Mouse (Mus musculus) liver, embryonic 14.5 days (tissue): ENCODE results near the gene Zcchc17. TPM values are rescaled to one million over a fixed set of nuclear protein-coding genes. Genes with fewer than 3 reads are reported as not detected.

Source experiments
- ATAC-seq: fragments of 200-750 bp; cut with Nextera tagmentation; 2 replicates; pipeline ENCODE4 v1.8.0; 2017; ENCODE audit warnings: moderate number of reproducible peaks, mild to moderate bottlenecking, moderate library complexity; ENCODE audit not compliant: insufficient read depth
- DNase-seq, 3 experiments: peaks; one replicate each; pipeline ENCODE4 v3.0.0-alpha.2; 2012 to 2013; ENCODE audit warnings: low read depth in 3 of 3, low spot score in 3 of 3
- H3K27ac ChIP-seq: fragments of 300-500 bp; sonication (generic); 2 replicates; pipeline ENCODE4 v1.5.1; 2014; ENCODE audit warnings: moderate library complexity, mild to moderate bottlenecking, control low read depth, inconsistent platforms
- H3K27me3 ChIP-seq: fragments of 300-500 bp; sonication (generic); 2 replicates; pipeline ENCODE4 v1.6.1; 2014; ENCODE audit warnings: mild to moderate bottlenecking, low read length, moderate library complexity; ENCODE audit not compliant: control insufficient read depth, insufficient read depth
- H3K36me3 ChIP-seq: fragments of 300-500 bp; sonication (generic); replicated peaks from 2 replicates; pipeline ENCODE4 v1.6.1; 2014; ENCODE audit warnings: low read depth; ENCODE audit not compliant: control insufficient read depth, insufficient read depth
- H3K4me1 ChIP-seq, 2 experiments: fragments of 200-500 bp in 1 of 2; fragments of 300-500 bp in 1 of 2; sonication (generic) in 1 of 2; replicated peaks; 2 replicates each; pipeline ENCODE4 v1.6.1; 2012 to 2014; ENCODE audit warnings: antibody characterized with exemption in 1 of 2, inconsistent platforms in 1 of 2, low read length in 1 of 2; ENCODE audit not compliant: control insufficient read depth in 2 of 2, insufficient read depth in 2 of 2
- H3K4me2 ChIP-seq: fragments of 300-500 bp; sonication (generic); 2 replicates; pipeline ENCODE4 v1.6.1; 2014; ENCODE audit warnings: low read depth, mild to moderate bottlenecking, control low read depth, moderate library complexity
- H3K4me3 ChIP-seq, 2 experiments: fragments of 200-500 bp in 1 of 2; fragments of 300-500 bp in 1 of 2; sonication (generic) in 1 of 2; 2 replicates each; pipeline ENCODE4 v1.5.1; 2012 to 2014; ENCODE audit warnings: low read depth in 2 of 2, low read length in 2 of 2, mild to moderate bottlenecking in 2 of 2, control low read depth in 1 of 2, inconsistent platforms in 1 of 2, moderate library complexity in 1 of 2; ENCODE audit not compliant: insufficient read depth in 1 of 2
- H3K9ac ChIP-seq: fragments of 300-500 bp; sonication (generic); replicated peaks from 2 replicates; pipeline ENCODE4 v1.6.1; 2014; ENCODE audit warnings: mild to moderate bottlenecking, control low read depth, moderate library complexity
- H3K9me3 ChIP-seq: fragments of 300-500 bp; sonication (generic); 2 replicates; pipeline ENCODE4 v1.6.1; 2016; ENCODE audit warnings: low read length, mixed read lengths; ENCODE audit not compliant: control insufficient read depth
- CTCF ChIP-seq: IDR thresholded peaks from 2 replicates; pipeline ENCODE4 v1.5.1; 2016; ENCODE audit warnings: antibody characterized with exemption, low read depth, control low read depth
- EP300 ChIP-seq: IDR thresholded peaks from 2 replicates; pipeline ENCODE4 v1.6.1; 2016; ENCODE audit warnings: antibody characterized with exemption, low read depth
- WGBS: fragments of 180-500 bp; shearing (Covaris S2); extraction: QIAGEN DNeasy Blood & Tissue Kit; methylation state at CpG from one replicate; pipeline ENCODE4 v1.1.7; 2014; ENCODE audit not compliant: insufficient replicate concordance; 5-methylcytosine and 5-hydroxymethylcytosine counted together
- polyA plus RNA-seq, 2 experiments: library from polyadenylated mRNA; depleted of rRNA in 1 of 2; stranded (reverse) in 1 of 2; unstranded in 1 of 2; fragments of >200 nt; fragmentation: Nextera tagmentation in 1 of 2; extraction: Ambion mirVana in 1 of 2; gene quantifications; 2 replicates each; pipeline versions ENCODE4 v1.2.1 to v1.2.3; 2012 to 2014

Zcchc17 gene
- polyA plus RNA-seq, 2 experiments = 17.1 to 49.7 TPM

DNA sequence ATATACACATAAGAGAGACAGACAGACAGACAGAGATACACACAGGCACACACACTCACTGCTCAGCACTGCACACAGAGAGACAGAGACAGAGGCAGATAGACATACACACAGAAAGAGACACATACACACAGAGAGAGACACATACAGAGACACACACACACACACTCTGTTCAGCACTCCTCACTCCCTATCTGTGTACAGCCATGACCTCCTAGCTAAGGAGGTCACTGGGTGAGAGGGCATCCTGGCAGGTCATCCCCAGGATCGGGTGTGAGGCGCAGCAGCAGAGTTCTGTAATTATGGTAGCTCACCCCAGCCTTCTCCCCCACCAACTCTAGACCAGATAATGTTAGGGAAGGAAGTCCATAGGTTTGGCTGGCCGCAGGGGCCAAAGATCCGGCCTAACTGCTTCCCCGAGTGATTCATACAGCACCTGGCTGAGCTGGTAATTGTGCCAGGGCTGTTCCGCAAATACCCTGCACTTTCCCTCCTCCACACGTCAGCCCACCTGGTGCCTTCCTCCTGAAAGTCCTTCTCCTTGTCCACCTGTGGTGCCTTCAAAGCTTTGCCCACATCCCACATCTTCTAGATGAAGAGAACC lies 83.1 kb downstream of the Zcchc17 start:
- Histone ChIP-seq H3K4me3 (no peak overlapping the region), H3K4me2 (no peak overlapping the region), H3K27ac (no peak overlapping the region), H3K9ac (no peak overlapping the region), H3K27me3 (peaks cover 60% of the 10 kb centered on the region), H3K9me3 (no peaks in the 10 kb centered on the region), H3K4me1 (no peaks in the 10 kb centered on the region), H3K36me3 (no peaks in the 10 kb centered on the region)
- WGBS = 28% methylated on average over 7 of the region's 7 CpGs
- TF ChIP-seq CTCF = no peak
- no peak for TF ChIP-seq EP300
- no peak for DNase-seq
- ATAC-seq = no peak

DNA sequence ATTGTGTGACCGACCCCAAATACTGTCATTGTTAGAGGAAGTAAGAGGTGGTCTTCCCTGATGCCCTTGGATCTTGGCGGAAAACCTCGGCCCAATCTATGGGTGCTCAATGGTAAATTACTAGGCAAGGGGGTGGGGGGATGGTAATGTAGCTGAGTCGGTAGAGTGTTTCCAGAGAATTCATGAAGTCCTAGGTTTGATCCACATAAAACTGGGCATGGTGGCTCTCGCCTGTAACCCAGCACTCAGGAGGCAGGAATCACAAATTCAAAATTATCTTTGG lies 84.0 kb downstream of the Zcchc17 start:
- Histone ChIP-seq H3K4me2 (no peak overlapping the region), H3K4me3 (no peak overlapping the region), H3K4me1 (0 out of 4 replicates have a peak, but pooled peaks cover 0 to 2% of the 10 kb centered on the region in 2 experiments), H3K27ac (no peak overlapping the region), H3K9ac (no peak overlapping the region), H3K9me3 (no peaks in the 10 kb centered on the region), H3K27me3 (peaks cover 66% of the 10 kb centered on the region), H3K36me3 (no peaks in the 10 kb centered on the region)
- DNase-seq = no peak
- TF ChIP-seq EP300 (no peak), CTCF (no peak)
- ATAC-seq = no peak
- WGBS = 37% methylated on average over 5 of the region's 5 CpGs

DNA sequence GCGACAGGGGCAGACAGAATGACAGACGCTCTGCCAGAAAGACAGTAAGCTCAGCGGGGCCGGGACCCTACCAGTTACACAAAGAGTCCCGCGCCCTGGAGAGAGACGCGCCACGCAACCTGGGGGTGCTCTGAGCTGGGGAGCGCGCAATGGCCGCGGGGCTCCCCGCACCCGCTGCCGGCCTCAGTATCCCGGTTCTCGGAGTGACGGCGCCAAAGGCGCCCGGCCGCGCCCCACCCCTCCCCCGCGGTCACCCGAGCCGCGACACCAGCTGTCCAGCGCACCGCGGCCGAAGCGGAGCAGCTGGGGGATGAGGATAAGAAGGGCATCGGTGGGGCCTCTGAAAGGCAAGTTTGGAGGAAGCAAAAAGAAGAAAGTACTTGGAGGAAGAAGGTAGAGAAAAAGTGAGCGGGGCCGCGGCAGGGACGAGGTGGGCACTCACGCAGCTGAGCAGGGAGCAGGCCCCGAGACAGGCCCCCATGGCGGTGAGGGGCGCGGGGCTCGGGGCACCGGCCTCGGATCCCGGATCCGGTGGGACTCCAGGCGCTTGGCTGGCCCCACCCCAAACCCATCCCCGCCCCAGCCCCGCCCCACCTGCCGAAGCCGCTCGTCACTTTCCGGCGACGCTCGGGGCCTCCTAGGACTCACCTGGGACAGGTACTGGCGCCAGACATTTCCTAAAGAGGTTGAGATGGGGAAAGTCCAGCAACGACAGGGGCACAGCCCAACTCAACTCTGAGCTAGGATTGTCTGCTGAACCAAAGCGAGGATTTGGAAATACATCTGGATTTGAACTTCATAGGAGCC lies 84.5 kb downstream of the Zcchc17 start:
- Histone ChIP-seq H3K36me3 (no peaks in the 10 kb centered on the region), H3K9me3 (no peaks in the 10 kb centered on the region), H3K27me3 (peaks cover 62% of the 10 kb centered on the region), H3K4me2 (peak overlapping the region; percentile 55), H3K4me3 (peak overlapping the region; percentile 40 to 41), H3K9ac (no peak overlapping the region), H3K4me1 (0 out of 4 replicates have a peak, but pooled peaks cover 0 to 4% of the 10 kb centered on the region in 2 experiments), H3K27ac (no peak overlapping the region)
- ATAC-seq (no peak; the same call in 1 of the 2 replicates), DNase-seq (no peak)
- TF ChIP-seq EP300 (no peak), CTCF (no peak)
- WGBS = 3% methylated on average over 62 of the region's 62 CpGs

DNA sequence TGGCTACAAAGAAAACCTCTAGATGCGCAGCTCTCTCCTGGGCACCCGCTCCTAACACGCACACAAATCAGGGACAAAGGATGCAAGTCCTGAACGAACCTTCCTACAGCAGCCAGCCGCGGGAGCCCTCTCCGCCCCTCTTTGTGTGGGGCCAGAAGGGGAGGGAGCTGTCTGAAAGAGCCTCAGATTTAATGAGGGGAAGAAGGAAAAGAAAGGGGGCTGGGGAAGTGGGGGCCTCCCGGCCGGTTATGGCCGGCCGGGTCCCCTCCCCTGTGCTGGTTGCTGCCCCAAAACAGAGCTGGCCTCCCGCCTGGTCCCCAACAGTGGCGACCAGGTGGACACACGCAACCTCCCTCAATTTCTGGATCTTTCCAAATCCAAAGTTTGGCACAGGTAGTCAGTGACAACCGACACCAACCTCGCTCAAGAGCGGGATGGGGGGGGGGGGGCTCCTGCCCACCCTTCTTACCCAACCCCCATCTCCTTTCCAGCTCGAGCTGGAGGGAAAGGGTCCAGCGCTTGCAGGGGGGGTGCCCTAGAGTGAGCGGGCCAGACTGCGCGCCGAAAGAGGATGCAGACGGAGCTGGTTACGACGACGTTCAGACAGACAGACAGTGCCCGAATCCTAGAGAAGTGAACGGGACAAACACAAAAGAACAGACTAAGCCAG lies 85.3 kb downstream of the Zcchc17 start:
- Histone ChIP-seq H3K4me3 (peak overlapping the region; percentile 40 to 41; a peak in 2 of 4 replicates), H3K27ac (no peak overlapping the region), H3K9me3 (no peaks in the 10 kb centered on the region), H3K4me1 (peaks cover 0 to 4% of the 10 kb centered on the region in 2 experiments; a peak in 1 of 4 replicates), H3K27me3 (peaks cover 61% of the 10 kb centered on the region), H3K9ac (no peak overlapping the region), H3K4me2 (peak overlapping the region; percentile 55), H3K36me3 (no peaks in the 10 kb centered on the region)
- DNase-seq = no peak
- no peak for ATAC-seq
- 2% methylated on average over 29 of the region's 29 CpGs for WGBS
- TF ChIP-seq EP300 = no peak
- no peak for TF ChIP-seq CTCF
